Comparison of ENCODE assay signal across 10 mouse cellular contexts in the genomic region with DNA sequence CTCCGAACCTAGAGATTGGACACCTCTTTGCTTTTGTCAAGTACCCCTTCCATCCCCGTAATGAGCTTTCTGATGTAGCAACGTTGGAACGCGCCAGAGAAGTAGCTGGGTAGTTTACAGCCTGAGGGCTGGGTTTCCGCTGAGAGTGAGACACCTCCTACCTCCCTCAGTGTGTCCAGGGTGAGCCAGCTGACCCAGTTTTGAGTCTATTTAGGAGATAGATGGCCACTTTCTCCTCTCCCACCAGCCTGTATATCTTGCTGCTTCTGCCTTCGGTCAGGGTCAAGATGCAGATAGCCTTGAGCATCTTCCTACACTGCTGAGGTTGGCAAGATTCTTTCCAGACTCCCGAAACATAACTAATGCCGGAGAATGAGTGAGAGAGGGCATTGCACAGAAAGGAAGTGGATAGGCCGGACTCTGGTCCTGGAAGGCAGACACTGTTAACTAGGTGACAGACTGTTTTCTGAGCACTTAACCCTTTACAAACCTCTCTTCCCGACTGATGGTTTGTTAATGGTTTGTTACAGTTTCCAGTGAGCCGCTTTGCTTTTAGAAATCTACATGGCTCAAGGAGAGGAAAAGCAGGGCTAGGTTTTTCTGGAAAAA.
DNase-seq lines count a peak whose midpoint lies in the region; ATAC-seq lines count a peak whose summit lies in the region.
"Had no signal": no experiment of that assay in that cellular context is flagged by ENCODE, and none has a peak within 500 bp of the region (broad histone marks: within the 10 kb centered on the region; RNA-seq: fewer than 3 reads in every experiment).

No protein-coding gene starts in this region.

- 0 out of 2 replicates have a peak, but pooled peaks have one; percentile 33 for ATAC-seq in heart, embryonic 11.5 days (replicated peaks; ENCODE audit: insufficient number of reproducible peaks, low FRiP score, low TSS enrichment)
- ATAC-seq in liver, embryonic 11.5 days (replicated peaks; ENCODE audit: low FRiP score): no peak
- ATAC-seq in midbrain, embryonic 13.5 days: no peak

- peak overlapping the region; percentile 58 for H3K27ac ChIP-seq in heart, embryonic 11.5 days (ENCODE audit: low read depth, low read length)
- H3K27ac ChIP-seq in liver, embryonic 11.5 days (ENCODE audit: low read depth, low read length): peak overlapping the region; percentile 11; the same call in 1 of the 2 replicates
- H3K27ac ChIP-seq in midbrain, embryonic 13.5 days: no peak overlapping the region

- peaks cover 40% of the 10 kb centered on the region for H3K4me1 ChIP-seq in heart, embryonic 11.5 days (ENCODE audit: control insufficient read depth, insufficient read depth, low read length)
- peaks cover 16% of the 10 kb centered on the region for H3K4me1 ChIP-seq in liver, embryonic 11.5 days (replicated peaks; ENCODE audit: control insufficient read depth, insufficient read depth, low read length)
- H3K4me1 ChIP-seq in midbrain, embryonic 13.5 days (replicated peaks): peaks cover 15% of the 10 kb centered on the region

- intact Hi-C loops in left cerebral cortex, postnatal 10 days (cut with DNase I): no loop called here

- no peak overlapping the region for H3K4me3 ChIP-seq in heart, embryonic 11.5 days (ENCODE audit: low read depth, low read length)
- no peak overlapping the region for H3K4me3 ChIP-seq in liver, embryonic 11.5 days (ENCODE audit: low read depth, low read length)
- H3K4me3 ChIP-seq in midbrain, embryonic 13.5 days (replicated peaks): no peak overlapping the region
- H3K4me3 ChIP-seq: embryonic facial prominence, embryonic 15.5 days had no signal

- H3K9ac ChIP-seq in heart, embryonic 11.5 days (ENCODE audit: low read depth, low read length): peak overlapping the region; percentile 1; the same call in 1 of the 2 replicates
- no peak overlapping the region for H3K9ac ChIP-seq in liver, embryonic 11.5 days (ENCODE audit: low read depth, low read length)
- H3K9ac ChIP-seq in midbrain, embryonic 13.5 days (replicated peaks): no peak overlapping the region
- H3K9ac ChIP-seq: embryonic facial prominence, embryonic 15.5 days had no signal

- H3K9me3 ChIP-seq in heart, embryonic 11.5 days (replicated peaks; ENCODE audit: control insufficient read depth, low read length): no peaks in the 10 kb centered on the region
- no peaks in the 10 kb centered on the region for H3K9me3 ChIP-seq in liver, embryonic 11.5 days (ENCODE audit: control insufficient read depth, low read length)
- H3K9me3 ChIP-seq in midbrain, embryonic 13.5 days: no peaks in the 10 kb centered on the region
- H3K9me3 ChIP-seq: embryonic facial prominence, embryonic 15.5 days had no signal

- H3K27me3 ChIP-seq in heart, embryonic 11.5 days (ENCODE audit: control insufficient read depth, insufficient read depth, low read length): no peaks in the 10 kb centered on the region
- H3K27me3 ChIP-seq in liver, embryonic 11.5 days (replicated peaks; ENCODE audit: control insufficient read depth, insufficient read depth, low read length): no peaks in the 10 kb centered on the region
- H3K27me3 ChIP-seq in midbrain, embryonic 13.5 days: no peaks in the 10 kb centered on the region
- H3K27me3 ChIP-seq: embryonic facial prominence, embryonic 15.5 days had no signal

- H3K36me3 ChIP-seq in heart, embryonic 11.5 days (ENCODE audit: control insufficient read depth, insufficient read depth, low read length): no peaks in the 10 kb centered on the region
- H3K36me3 ChIP-seq in liver, embryonic 11.5 days (ENCODE audit: control insufficient read depth, insufficient read depth, low read length): no peaks in the 10 kb centered on the region
- no peaks in the 10 kb centered on the region for H3K36me3 ChIP-seq in midbrain, embryonic 13.5 days
- H3K36me3 ChIP-seq: embryonic facial prominence, embryonic 15.5 days had no signal

- 22% methylated on average over 12 of the region's 12 CpGs for WGBS in heart, embryonic 11.5 days (ENCODE audit: insufficient replicate concordance)
- 38% methylated on average over 12 of the region's 12 CpGs for WGBS in liver, embryonic 11.5 days
- 82% methylated on average over 12 of the region's 12 CpGs for WGBS in midbrain, embryonic 13.5 days

- DNase-seq in heart, adult 18-20 months: peak; percentile 24 to 45
- no peak for DNase-seq in heart, adult 8-10 months (ENCODE audit: low spot score)
- peak; percentile 32 to 36 for DNase-seq in adrenal gland, postnatal 36 days
- DNase-seq in liver, embryonic 11.5 days (ENCODE audit: low spot score): no peak
- no peak for DNase-seq in left cerebral cortex, postnatal 10 days (ENCODE audit: extremely low spot score in 1 of 2, low spot score in 2 of 2)
- DNase-seq in natural killer cell, adult 2 months (ENCODE audit: low spot score in 2 of 2): no peak
- DNase-seq: thymus, postnatal 4 days had no signal

- peak overlapping the region; percentile 25 for H3K4me2 ChIP-seq in heart, embryonic 11.5 days
- H3K4me2 ChIP-seq in liver, embryonic 11.5 days: 0 out of 2 replicates have a peak overlapping the region, but pooled peaks have one; percentile 18
- H3K4me2 ChIP-seq in midbrain, embryonic 13.5 days (replicated peaks): no peak overlapping the region
- H3K4me2 ChIP-seq: embryonic facial prominence, embryonic 15.5 days had no signal

Comparison
In these comparisons a context has a peak if more than half of its experiments do, and no peak if none do; other contexts are left out.
1. DNase-seq: peak in heart, adult 18-20 months (2 of 2) and adrenal gland, postnatal 36 days (2 of 2); none in heart, adult 8-10 months (single experiment), liver, embryonic 11.5 days (single experiment), left cerebral cortex, postnatal 10 days (0 of 2) and natural killer cell, adult 2 months (0 of 2).